Mouse (Mus musculus) MEL (cell line): ENCODE results near the gene Zfp820.

Source experiments
- CTCF ChIP-seq, 3 experiments: IDR thresholded peaks in 2 of 3; conservative IDR thresholded peaks in 1 of 3; 2 replicates each; pipeline ENCODE4 v1.5.1; 2011 to 2012; ENCODE audit warnings: low read length in 3 of 3, low read depth in 2 of 3, mild to moderate bottlenecking in 2 of 3, improper control_type of control experiment in 1 of 3, inconsistent platforms in 1 of 3, mixed read lengths in 1 of 3, moderate library complexity in 1 of 3; ENCODE audit not compliant: control insufficient read depth in 1 of 3, insufficient read depth in 1 of 3, poor library complexity in 1 of 3, severe bottlenecking in 1 of 3
- E2F4 ChIP-seq: IDR thresholded peaks from 2 replicates; pipeline ENCODE4 v1.6.1; 2011; ENCODE audit warnings: low read depth, low read length, improper control_type of control experiment, borderline replicate concordance
- EP300 ChIP-seq, 2 experiments: IDR thresholded peaks; 2 replicates each; pipeline ENCODE4 v1.6.1; 2011; ENCODE audit warnings: improper control_type of control experiment in 2 of 2, low read length in 2 of 2, low read depth in 1 of 2, mild to moderate bottlenecking in 1 of 2
- GATA1 ChIP-seq: IDR thresholded peaks from 2 replicates; pipeline ENCODE4 v1.6.1; 2011; ENCODE audit warnings: low read depth, low read length, improper control_type of control experiment
- MAX ChIP-seq: IDR thresholded peaks from 2 replicates; pipeline ENCODE4 v1.6.1; 2011; ENCODE audit warnings: low read length, improper control_type of control experiment
- NRF1 ChIP-seq: IDR thresholded peaks from 2 replicates; pipeline ENCODE4 v1.6.1; 2014; ENCODE audit warnings: low read depth, mild to moderate bottlenecking, inconsistent platforms, low read length, improper control_type of control experiment, moderate library complexity; ENCODE audit not compliant: poor library complexity, insufficient read depth, severe bottlenecking
- TBP ChIP-seq: IDR thresholded peaks from 2 replicates; pipeline ENCODE4 v1.8.0; 2011; ENCODE audit warnings: low read depth, low read length, improper control_type of control experiment

- TF ChIP-seq E2F4, result no peak
- no peak for TF ChIP-seq CTCF (IDR thresholded peaks at IDR 0.05 in 2 of 3, conservative IDR thresholded peaks at IDR 0.05 in 1 of 3; ENCODE audit: control insufficient read depth in 1 of 3, insufficient read depth in 1 of 3, low read depth in 2 of 3, low read length in 3 of 3, poor library complexity in 1 of 3, severe bottlenecking in 1 of 3)
- TF ChIP-seq NRF1, result no peak
- no peak for TF ChIP-seq GATA1
- TF ChIP-seq TBP, result no peak
- TF ChIP-seq MAX, result no peak
- TF ChIP-seq EP300 (IDR thresholded peaks at IDR 0.05; ENCODE audit: low read depth in 1 of 2, low read length in 2 of 2), result no peak
Measured at GRCm38 (mm10) chr17:21871256-21871655, 25.7 kb upstream of the Zfp820 start.
